Mouse (Mus musculus): ENCODE measurements around the gene Mrpl58. TPM values are rescaled to one million over a fixed set of nuclear protein-coding genes. Genes with fewer than 3 reads are reported as not detected.
"Not testable (repeated sequence)": the region's sequence is repeated elsewhere in the genome, so short reads cannot be mapped to it uniquely, and the experiment has no call there.

Gene Mrpl58
- polyA plus RNA-seq, 1 experiment from 2014 or later = 253 TPM

- Histone ChIP-seq H3K36me3 (peaks cover 33% of the 10 kb centered on the region), H3K27me3 (ENCODE audit: insufficient read depth, poor library complexity, severe bottlenecking) (0 out of 2 replicates have a peak, but pooled peaks cover 13% of the 10 kb centered on the region), H3K4me1 (replicated peaks) (peaks cover 43% of the 10 kb centered on the region)
- DNase-seq (ENCODE audit: low spot score); H3K4me3 ChIP-seq; H3K27ac ChIP-seq; H3K9me3 ChIP-seq: not testable (repeated sequence)
- 88% methylated on average over 3 of the region's 3 CpGs for WGBS
These were observed 16.7 kb upstream of the Mrpl58 start for GRCm38 (mm10) chr11:115386859-115387258.

- Histone ChIP-seq H3K9me3 (no peaks in the 10 kb centered on the region), H3K4me1 (replicated peaks) (no peaks in the 10 kb centered on the region; the same call in 1 of the 2 replicates), H3K27me3 (ENCODE audit: insufficient read depth, poor library complexity, severe bottlenecking) (peaks cover 14% of the 10 kb centered on the region), H3K4me3 (no peak overlapping the region), H3K36me3 (peaks cover 78% of the 10 kb centered on the region), H3K27ac (no peak overlapping the region)
- WGBS = 92% methylated on average over 7 of the region's 7 CpGs
- no peak for DNase-seq (ENCODE audit: low spot score)
These were observed 12.2 kb upstream of the Mrpl58 start for GRCm38 (mm10) chr11:115391358-115391757.

- no peaks in the 10 kb centered on the region for H3K9me3 ChIP-seq
- H3K27me3 ChIP-seq (ENCODE audit: insufficient read depth, poor library complexity, severe bottlenecking) = peaks cover 14% of the 10 kb centered on the region
- WGBS = 66% methylated on average over 34 of the region's 34 CpGs
- H3K4me3 ChIP-seq = peak overlapping the region; percentile 22; the same call in 1 of the 2 replicates
- peaks cover 75% of the 10 kb centered on the region for H3K36me3 ChIP-seq
- H3K27ac ChIP-seq = no peak overlapping the region
- no peak for DNase-seq (ENCODE audit: low spot score)
- no peaks in the 10 kb centered on the region; the same call in 1 of the 2 replicates for H3K4me1 ChIP-seq (replicated peaks)
These were observed 9.7 kb upstream of the Mrpl58 start for GRCm38 (mm10) chr11:115393721-115394325.

- whole genome bisulfite sequencing = 84% methylated on average over 7 of the region's 7 CpGs
- H3K9me3 ChIP-seq = no peaks in the 10 kb centered on the region
- no peak for DNase-seq (ENCODE audit: low spot score)
- H3K36me3 ChIP-seq = peaks cover 37% of the 10 kb centered on the region
- H3K4me1 ChIP-seq (replicated peaks) = peaks cover 8% of the 10 kb centered on the region
- no peak overlapping the region for H3K27ac ChIP-seq
- H3K4me3 ChIP-seq = no peak overlapping the region
- H3K27me3 ChIP-seq (ENCODE audit: insufficient read depth, poor library complexity, severe bottlenecking) = peaks cover 6% of the 10 kb centered on the region; the same call in 1 of the 2 replicates
These were observed 5.5 kb upstream of the Mrpl58 start for GRCm38 (mm10) chr11:115398085-115398484.

GRCm38 (mm10) chr11:115400126-115400525 lies 3.4 kb upstream of the Mrpl58 start:
- WGBS = 76% methylated on average over 3 of the region's 3 CpGs

GRCm38 (mm10) chr11:115400630-115401391 lies 2.7 kb upstream of the Mrpl58 start:
- 0 out of 2 replicates have a peak overlapping the region, but pooled peaks have one; percentile 1 for H3K4me3 ChIP-seq

More at GRCm38 (mm10) chr11:115400126-115400525, 3.4 kb upstream of the Mrpl58 start:
- no peaks in the 10 kb centered on the region for H3K9me3 ChIP-seq
- H3K27me3 ChIP-seq (ENCODE audit: insufficient read depth, poor library complexity, severe bottlenecking) = no peaks in the 10 kb centered on the region
- no peak for DNase-seq (ENCODE audit: low spot score)
- no peak overlapping the region for H3K4me3 ChIP-seq
- H3K36me3 ChIP-seq = peaks cover 17% of the 10 kb centered on the region
- H3K4me1 ChIP-seq (replicated peaks) = peaks cover 25% of the 10 kb centered on the region
- no peak overlapping the region for H3K27ac ChIP-seq

GRCm38 (mm10) chr11:115405723-115406122 lies 2.2 kb downstream of the Mrpl58 start:
- 98% methylated on average over 6 of the region's 6 CpGs for WGBS
- H3K36me3 ChIP-seq = peaks cover 53% of the 10 kb centered on the region
- H3K4me3 ChIP-seq = peak overlapping the region; percentile 23; the same call in 1 of the 2 replicates

More at GRCm38 (mm10) chr11:115400630-115401391, 2.7 kb upstream of the Mrpl58 start:
- Histone ChIP-seq H3K27ac (no peak overlapping the region), H3K4me1 (replicated peaks) (peaks cover 32% of the 10 kb centered on the region), H3K36me3 (peaks cover 15% of the 10 kb centered on the region), H3K27me3 (ENCODE audit: insufficient read depth, poor library complexity, severe bottlenecking) (no peaks in the 10 kb centered on the region), H3K9me3 (no peaks in the 10 kb centered on the region)
- DNase-seq (ENCODE audit: low spot score) = no peak
- 52% methylated on average over 11 of the region's 11 CpGs for WGBS

GRCm38 (mm10) chr11:115406858-115407401 lies 3.4 kb downstream of the Mrpl58 start:
- WGBS = 95% methylated on average over 17 of the region's 17 CpGs
- Histone ChIP-seq H3K36me3 (peaks cover 62% of the 10 kb centered on the region), H3K27me3 (ENCODE audit: insufficient read depth, poor library complexity, severe bottlenecking) (no peaks in the 10 kb centered on the region), H3K9me3 (no peaks in the 10 kb centered on the region), H3K4me3 (no peak overlapping the region), H3K4me1 (replicated peaks) (peaks cover 71% of the 10 kb centered on the region), H3K27ac (no peak overlapping the region)
- DNase-seq (ENCODE audit: low spot score) = no peak

More at GRCm38 (mm10) chr11:115405723-115406122, 2.2 kb downstream of the Mrpl58 start:
- no peak overlapping the region for H3K27ac ChIP-seq
- peaks cover 65% of the 10 kb centered on the region for H3K4me1 ChIP-seq (replicated peaks)
- no peaks in the 10 kb centered on the region for H3K27me3 ChIP-seq (ENCODE audit: insufficient read depth, poor library complexity, severe bottlenecking)
- DNase-seq (ENCODE audit: low spot score) = no peak
- H3K9me3 ChIP-seq = no peaks in the 10 kb centered on the region

- 84% methylated on average over 6 of the region's 6 CpGs for WGBS
- peaks cover 62% of the 10 kb centered on the region for H3K36me3 ChIP-seq
- H3K4me1 ChIP-seq (replicated peaks) = peaks cover 76% of the 10 kb centered on the region
These were observed 4.8 kb downstream of the Mrpl58 start for GRCm38 (mm10) chr11:115408266-115408920.

GRCm38 (mm10) chr11:115409556-115409955 lies 6.0 kb downstream of the Mrpl58 start:
- peak; percentile 44 for DNase-seq (ENCODE audit: low spot score)
- 32% methylated on average over 7 of the region's 7 CpGs for WGBS
- Histone ChIP-seq H3K9me3 (no peaks in the 10 kb centered on the region), H3K27ac (peak overlapping the region; percentile 94), H3K36me3 (peaks cover 62% of the 10 kb centered on the region), H3K27me3 (ENCODE audit: insufficient read depth, poor library complexity, severe bottlenecking) (no peaks in the 10 kb centered on the region), H3K4me3 (peak overlapping the region; percentile 25), H3K4me1 (replicated peaks) (peaks cover 71% of the 10 kb centered on the region)

More at GRCm38 (mm10) chr11:115408266-115408920, 4.8 kb downstream of the Mrpl58 start:
- peak overlapping the region; percentile 94 for H3K27ac ChIP-seq
- DNase-seq (ENCODE audit: low spot score) = no peak
- H3K27me3 ChIP-seq (ENCODE audit: insufficient read depth, poor library complexity, severe bottlenecking) = no peaks in the 10 kb centered on the region
- peak overlapping the region; percentile 25; the same call in 1 of the 2 replicates for H3K4me3 ChIP-seq
- no peaks in the 10 kb centered on the region for H3K9me3 ChIP-seq

- H3K27me3 ChIP-seq (ENCODE audit: insufficient read depth, poor library complexity, severe bottlenecking) = no peaks in the 10 kb centered on the region
- WGBS = under 1% methylated on average over 56 of the region's 56 CpGs
- peak within 1 kb of the TSS; percentile 98 for H3K27ac ChIP-seq
- no peaks in the 10 kb centered on the region for H3K9me3 ChIP-seq
- peaks cover 51% of the 10 kb centered on the region for H3K36me3 ChIP-seq
- DNase-seq (ENCODE audit: low spot score) = peak; percentile 96
- H3K4me1 ChIP-seq (replicated peaks) = peaks cover 35% of the 10 kb centered on the region
- H3K4me3 ChIP-seq = peak within 1 kb of the TSS; percentile 96
These were observed 16.1 kb downstream of the Mrpl58 start, which contains the start of the genes Atp5h and Kctd2 for GRCm38 (mm10) chr11:115419531-115420237. TSS of gene Atp5h (minus strand) at chr11:115419962. TSS of gene Kctd2 (plus strand) at chr11:115420128.
